Mouse (Mus musculus): Measurements from ENCODE around the gene Gpc6.

Gpc6 gene

GRCm38 (mm10) chr14:118009541-118009940 lies 1084.4 kb downstream of the Gpc6 start:
- DNase-seq (ENCODE audit: low spot score in 2 of 2), result no peak

GRCm38 (mm10) chr14:118013237-118013636 lies 1088.1 kb downstream of the Gpc6 start:
- DNase-seq (ENCODE audit: low spot score in 2 of 2), result no peak

GRCm38 (mm10) chr14:118019314-118019713 lies 1094.2 kb downstream of the Gpc6 start:
- DNase-seq (ENCODE audit: low spot score in 2 of 2), result no peak

- no peak for DNase-seq (ENCODE audit: low spot score in 2 of 2)
These were observed 1096.9 kb downstream of the Gpc6 start for GRCm38 (mm10) chr14:118021867-118022543.
